Mouse (Mus musculus) 3134 (cell line): ENCODE data around the gene Hoxc4.
A peak's percentile ranks its signal among the peaks of the same experiment; 100 is the strongest.

ENCODE experiments used
- DNase-seq: peaks from one replicate; pipeline ENCODE4 v3.0.0-alpha.2; 2011; ENCODE audit warnings: low spot score; ENCODE audit not compliant: insufficient read length; ENCODE audit errors: extremely low read depth

The Hoxc4 gene

GRCm38 (mm10) chr15:103018636-103019035 lies at the start of gene Hoxc4:
Hoxc4 (plus strand) TSS chr15:103018934.
- DNase-seq, result no peak

DNA sequence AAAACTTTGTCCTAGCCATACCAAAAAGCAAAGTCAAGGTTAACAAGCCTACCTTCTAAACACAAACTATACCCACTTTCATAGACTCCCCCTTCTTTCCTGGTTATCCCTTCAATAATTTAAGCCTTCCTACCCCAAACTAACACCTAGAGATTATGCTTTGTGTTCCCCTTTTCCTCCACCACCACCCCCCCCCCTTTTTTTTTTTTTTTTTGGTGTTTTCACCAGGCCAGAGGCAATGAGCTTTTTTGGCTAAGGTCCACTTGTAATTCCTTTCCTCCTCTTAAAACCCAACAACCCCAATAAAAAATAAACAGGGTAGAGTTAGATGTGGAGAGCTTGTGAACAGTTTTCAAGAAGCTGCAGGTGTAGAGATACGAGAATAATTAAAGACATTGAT lies 49.4 kb upstream of the Hoxc4 start:
- no peak for DNase-seq

GRCm38 (mm10) chr15:102970740-102971139 lies 48.0 kb upstream of the Hoxc4 start:
- no peak for DNase-seq

DNA sequence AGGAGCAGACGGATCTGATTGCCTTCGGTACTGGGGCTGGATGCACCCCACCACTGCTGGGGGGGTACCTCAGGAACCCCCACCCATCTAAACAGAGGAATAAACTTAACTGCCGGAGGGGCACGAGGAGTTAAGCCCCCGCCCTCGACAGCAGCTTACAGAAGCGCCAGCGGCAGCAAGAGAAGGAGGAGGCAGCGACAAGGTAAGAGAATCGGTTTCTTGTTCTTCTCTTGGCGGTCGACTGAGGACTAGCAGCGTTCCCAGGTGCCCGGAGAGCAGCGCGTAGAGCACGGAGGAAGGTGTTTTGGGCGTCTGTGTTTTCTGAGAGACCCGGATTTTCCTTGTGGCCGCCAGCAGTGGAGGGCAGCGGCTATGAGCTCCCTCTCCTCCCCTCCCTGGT lies 46.5 kb upstream of the Hoxc4 start:
- DNase-seq, result no peak

DNA sequence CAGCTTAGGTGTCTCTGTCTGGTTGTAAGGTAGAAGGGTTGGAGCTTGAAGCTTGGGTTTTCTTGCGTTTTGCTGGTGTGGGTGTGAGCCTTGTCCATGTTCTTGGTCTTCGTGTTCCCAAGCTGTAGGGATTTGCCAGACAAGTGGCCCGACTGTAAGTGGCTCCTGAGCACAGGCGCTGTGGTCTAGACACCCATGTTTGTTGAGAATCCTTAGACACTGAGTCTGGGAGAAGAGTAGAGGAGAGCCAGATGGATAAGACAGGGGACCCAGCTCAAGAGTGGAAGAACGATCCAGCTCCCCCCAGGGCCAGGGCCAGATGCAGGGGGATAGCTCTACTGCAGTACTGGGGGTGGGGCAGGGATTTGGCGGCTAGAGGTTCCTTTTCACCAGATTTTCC lies 46.0 kb upstream of the Hoxc4 start:
- DNase-seq, result no peak

GRCm38 (mm10) chr15:102975034-102975433 lies 43.7 kb upstream of the Hoxc4 start:
- DNase-seq, result no peak

DNA sequence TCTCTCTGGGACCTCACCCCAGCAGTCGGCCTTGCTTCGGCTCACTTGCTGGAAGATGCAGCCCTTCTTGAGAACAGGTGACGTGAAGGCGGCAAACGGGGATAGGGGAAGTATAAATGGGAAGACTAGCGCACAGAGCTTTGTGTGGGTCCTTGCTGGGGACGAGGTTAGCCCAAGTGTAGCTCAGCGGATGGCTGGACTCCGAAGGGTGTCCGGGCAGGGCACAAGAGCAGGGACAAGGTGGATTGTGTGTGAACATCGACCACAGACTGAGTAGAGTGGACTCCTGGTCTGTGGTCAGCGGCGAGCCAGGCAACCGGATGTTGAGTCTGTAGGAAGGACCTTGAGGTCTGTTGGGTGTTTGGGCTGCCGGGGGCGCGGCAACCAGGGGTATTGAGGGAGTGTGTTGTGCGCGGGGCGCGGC lies 43.0 kb upstream of the Hoxc4 start:
- DNase-seq, result peak; percentile 58

GRCm38 (mm10) chr15:102976171-102976570 lies 42.6 kb upstream of the Hoxc4 start, which contains the start of gene Hoxc9:
Hoxc9 (plus strand) TSS chr15:102976439.
- no peak for DNase-seq

- peak; percentile 64 for DNase-seq
These were observed 41.9 kb upstream of the Hoxc4 start for GRCm38 (mm10) chr15:102976631-102977422.

- no peak for DNase-seq
These were observed 41.2 kb upstream of the Hoxc4 start for GRCm38 (mm10) chr15:102977423-102977974.

DNA sequence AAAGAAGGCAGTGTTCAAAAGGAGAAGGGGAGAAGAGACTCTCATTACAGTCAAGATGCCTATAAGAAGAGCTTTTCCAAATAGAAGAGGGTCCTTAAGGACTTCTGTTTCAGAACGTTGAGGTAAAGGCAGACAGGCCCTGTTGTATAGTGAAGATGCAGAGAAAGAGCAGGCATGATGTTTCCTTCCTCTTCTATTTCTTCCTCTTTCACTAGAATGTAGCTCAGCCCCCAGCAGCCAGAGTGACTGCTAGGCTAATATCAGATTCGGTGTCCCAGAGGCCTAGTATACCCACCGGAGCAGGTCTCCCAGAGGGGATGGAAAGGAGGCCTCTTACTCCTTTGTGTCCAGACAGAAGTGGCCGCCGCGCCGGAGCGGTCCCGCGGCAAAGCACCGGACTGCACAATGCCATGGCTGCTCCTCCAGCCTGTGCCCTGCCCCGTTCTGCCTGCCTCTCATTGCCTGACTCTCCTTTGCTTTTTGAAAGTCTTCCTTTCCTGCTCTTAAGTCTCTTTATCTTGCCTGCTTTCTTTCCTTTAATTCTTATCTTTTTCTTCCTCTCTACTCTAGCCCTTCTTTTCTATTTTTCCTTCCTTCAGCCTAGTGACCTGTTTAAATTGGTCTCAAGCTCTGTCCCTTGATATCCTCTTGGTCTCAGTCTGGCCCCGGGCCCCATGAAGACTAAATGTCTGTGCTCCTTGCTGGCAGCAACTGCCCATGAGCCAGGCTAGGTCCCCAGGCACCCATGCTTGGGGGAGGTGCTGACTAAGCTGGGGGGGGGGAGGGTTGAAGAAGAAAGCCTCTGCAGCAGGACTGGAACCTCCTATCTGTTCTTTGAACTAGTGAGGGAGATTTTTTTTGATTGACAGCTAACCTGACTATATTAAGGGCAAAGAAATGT lies 39.9 kb upstream of the Hoxc4 start:
- no peak for DNase-seq

- DNase-seq, result no peak
These were observed 38.8 kb upstream of the Hoxc4 start for GRCm38 (mm10) chr15:102979936-102980335.

DNA sequence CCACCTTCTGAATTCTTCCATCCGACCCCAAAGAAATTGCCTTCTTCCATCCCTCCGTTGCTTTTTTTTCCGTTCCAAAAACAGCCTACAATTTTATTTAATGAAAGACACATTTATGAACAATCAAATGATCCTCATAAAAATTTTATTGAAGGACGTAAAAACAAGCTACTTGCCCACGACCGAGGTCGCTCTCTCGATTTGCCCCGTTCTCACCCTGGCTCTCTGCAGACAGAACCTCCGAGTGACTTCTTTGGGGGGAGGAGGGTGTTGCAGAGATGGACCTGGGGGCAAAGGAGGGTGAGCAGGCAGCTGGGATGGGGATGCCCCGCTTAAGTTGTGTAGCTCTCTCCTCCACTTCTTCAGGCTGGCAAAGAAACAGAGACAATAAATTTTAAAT lies 38.4 kb upstream of the Hoxc4 start:
- no peak for DNase-seq

DNA sequence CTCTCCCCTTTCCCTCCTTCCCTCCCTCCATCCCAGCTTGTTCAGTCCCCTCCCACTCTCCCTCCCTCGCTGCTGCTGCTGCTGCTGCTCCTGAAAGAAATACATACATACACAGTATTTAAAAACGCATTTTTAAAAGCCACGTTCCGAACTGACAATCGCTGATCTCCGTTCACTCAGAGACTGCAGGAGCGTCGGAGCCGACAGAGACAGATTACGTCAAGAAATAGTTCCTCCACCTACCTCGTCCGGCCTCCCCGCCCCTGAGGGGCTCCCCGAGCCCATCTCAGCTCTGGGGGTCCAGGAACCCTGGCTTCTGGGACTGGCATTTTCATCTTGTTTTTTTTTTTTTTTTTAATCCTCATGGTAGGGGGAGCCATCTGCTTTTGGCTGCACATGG lies 37.8 kb upstream of the Hoxc4 start:
- peak; percentile 72 for DNase-seq

GRCm38 (mm10) chr15:102981379-102982288 lies 37.1 kb upstream of the Hoxc4 start:
- DNase-seq, result peak; percentile 87

- DNase-seq, result no peak
These were observed 35.0 kb upstream of the Hoxc4 start for GRCm38 (mm10) chr15:102983716-102984115.

DNA sequence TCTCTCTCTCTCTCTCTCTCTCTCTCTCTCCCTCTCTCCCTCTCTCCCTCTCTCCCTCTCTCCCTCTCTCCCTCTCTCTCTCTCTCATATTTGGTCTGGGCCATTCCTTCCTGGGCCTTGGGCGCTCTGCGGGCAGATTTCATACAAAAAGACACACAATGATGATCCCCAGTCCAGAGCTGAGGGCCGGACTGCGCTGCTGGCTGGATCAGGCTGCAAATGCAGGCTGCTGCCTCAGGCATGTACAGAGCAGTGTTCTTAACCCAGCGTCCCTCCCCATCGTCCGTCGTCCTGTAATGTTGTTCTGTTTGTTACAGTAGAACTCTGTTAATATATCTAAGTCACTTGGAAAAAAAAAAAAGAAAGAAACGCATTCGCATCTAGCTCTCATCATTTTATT lies 34.2 kb upstream of the Hoxc4 start:
- no peak for DNase-seq

GRCm38 (mm10) chr15:102984925-102985324 lies 33.8 kb upstream of the Hoxc4 start:
- DNase-seq, result no peak

DNA sequence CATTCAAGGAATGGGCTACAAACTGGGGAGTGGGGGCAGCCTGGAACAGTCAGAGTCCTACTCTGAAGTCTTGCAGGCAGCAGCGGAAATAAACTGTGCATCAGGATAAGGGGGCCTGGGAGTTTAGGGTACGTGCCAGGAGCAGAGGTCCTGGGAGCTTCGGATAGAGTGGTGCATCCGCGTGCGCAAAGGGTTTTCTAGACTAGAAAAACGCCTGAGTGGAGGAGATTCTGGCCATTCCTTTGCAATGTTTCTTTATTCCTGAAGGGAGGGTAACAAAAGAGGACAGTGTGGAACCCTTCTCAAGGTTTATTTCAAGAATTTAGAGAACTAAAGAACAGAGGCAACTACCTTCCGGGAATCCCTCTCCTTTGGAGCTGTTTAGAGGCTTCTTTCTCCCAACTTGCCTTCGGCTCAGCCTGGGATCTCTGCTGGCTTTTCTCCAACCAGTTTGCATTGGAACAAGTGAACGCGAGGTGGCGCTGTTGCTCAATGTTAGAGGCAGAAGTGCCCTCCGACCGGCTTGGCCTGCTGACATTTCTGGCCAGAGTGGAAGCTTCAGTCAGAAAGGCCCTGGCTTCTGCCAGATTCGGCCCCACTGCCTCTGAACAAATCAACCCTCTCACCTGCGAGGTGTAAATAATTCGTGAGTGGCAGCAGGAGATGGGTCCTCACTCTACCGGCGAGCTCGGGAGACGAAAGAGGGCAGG lies 31.5 kb upstream of the Hoxc4 start:
- peak; percentile 69 for DNase-seq

DNA sequence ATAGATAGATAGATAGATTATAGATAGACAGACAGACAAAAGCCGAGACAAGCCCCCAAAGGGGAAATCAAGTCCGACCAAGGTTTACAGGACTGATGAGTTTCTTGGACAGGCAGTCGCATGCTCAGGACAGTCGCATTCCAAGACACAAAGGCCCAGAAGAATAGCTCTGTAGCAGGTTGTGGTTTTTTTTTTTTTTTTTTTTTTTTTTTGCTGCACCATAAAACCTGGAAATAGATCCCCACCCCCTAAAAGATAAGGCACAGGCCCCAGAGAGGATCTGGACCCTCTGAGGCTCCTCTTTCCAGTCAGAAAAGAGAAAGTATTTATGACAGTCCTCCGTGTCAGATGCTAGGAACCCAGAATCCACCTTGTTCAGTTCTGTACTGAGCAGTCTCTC lies 30.7 kb upstream of the Hoxc4 start:
- no peak for DNase-seq
